Mouse (Mus musculus) liver, embryonic 11.5 days (tissue): Measurements from ENCODE around the gene Pgbd5. TPM values are rescaled to one million over a fixed set of nuclear protein-coding genes. Genes with fewer than 3 reads are reported as not detected.

Experiments used
- ATAC-seq: fragments of 200-750 bp; cut with Nextera tagmentation; replicated peaks from 2 replicates; pipeline ENCODE4 v1.8.0; 2017; ENCODE audit warnings: moderate number of reproducible peaks, mild to moderate bottlenecking, moderate TSS enrichment, moderate library complexity; ENCODE audit not compliant: low FRiP score
- DNase-seq: peaks from one replicate; pipeline ENCODE4 v3.0.0-alpha.2; 2017; ENCODE audit warnings: low spot score
- H3K27ac ChIP-seq: fragments of 300-500 bp; sonication (generic); 2 replicates; pipeline ENCODE4 v1.5.1; 2014; ENCODE audit warnings: mild to moderate bottlenecking, low read depth, low read length, control low read depth
- H3K27me3 ChIP-seq: fragments of 300-500 bp; sonication (generic); replicated peaks from 2 replicates; pipeline ENCODE4 v1.6.1; 2014; ENCODE audit warnings: low read length, mixed read lengths; ENCODE audit not compliant: control insufficient read depth, insufficient read depth
- H3K36me3 ChIP-seq: fragments of 300-500 bp; sonication (generic); 2 replicates; pipeline ENCODE4 v1.6.1; 2014; ENCODE audit warnings: mild to moderate bottlenecking, low read length, moderate library complexity, mixed read lengths; ENCODE audit not compliant: control insufficient read depth, insufficient read depth
- H3K4me1 ChIP-seq: fragments of 300-500 bp; sonication (generic); replicated peaks from 2 replicates; pipeline ENCODE4 v1.6.1; 2014; ENCODE audit warnings: low read length, mixed read lengths; ENCODE audit not compliant: control insufficient read depth, insufficient read depth
- H3K4me2 ChIP-seq: fragments of 300-500 bp; sonication (generic); 2 replicates; pipeline ENCODE4 v1.6.1; 2014; ENCODE audit warnings: mild to moderate bottlenecking, control low read depth, moderate library complexity
- H3K4me3 ChIP-seq: fragments of 300-500 bp; sonication (generic); 2 replicates; pipeline ENCODE4 v1.5.1; 2014; ENCODE audit warnings: low read depth, low read length, control low read depth
- H3K9ac ChIP-seq: fragments of 300-500 bp; sonication (generic); 2 replicates; pipeline ENCODE4 v1.6.1; 2014; ENCODE audit warnings: low read depth, low read length, control low read depth
- H3K9me3 ChIP-seq: fragments of 300-500 bp; sonication (generic); 2 replicates; pipeline ENCODE4 v1.6.1; 2016; ENCODE audit warnings: low read length, inconsistent platforms, mixed read lengths; ENCODE audit not compliant: control insufficient read depth
- WGBS: fragments of 180-500 bp; shearing (Covaris S2); extraction: QIAGEN DNeasy Blood & Tissue Kit; methylation state at CpG from one replicate; pipeline ENCODE4 v1.1.7; 2014; 5-methylcytosine and 5-hydroxymethylcytosine counted together
- polyA plus RNA-seq: library from polyadenylated mRNA; unstranded; fragments of >200 nt; fragmentation: Nextera tagmentation; extraction: Ambion mirVana; gene quantifications from 2 replicates; pipeline ENCODE4 v1.2.1, GENCODE M21; 2014

Pgbd5 gene
- 0.27 and 0.55 TPM in 2 replicates for polyA plus RNA-seq

DNA sequence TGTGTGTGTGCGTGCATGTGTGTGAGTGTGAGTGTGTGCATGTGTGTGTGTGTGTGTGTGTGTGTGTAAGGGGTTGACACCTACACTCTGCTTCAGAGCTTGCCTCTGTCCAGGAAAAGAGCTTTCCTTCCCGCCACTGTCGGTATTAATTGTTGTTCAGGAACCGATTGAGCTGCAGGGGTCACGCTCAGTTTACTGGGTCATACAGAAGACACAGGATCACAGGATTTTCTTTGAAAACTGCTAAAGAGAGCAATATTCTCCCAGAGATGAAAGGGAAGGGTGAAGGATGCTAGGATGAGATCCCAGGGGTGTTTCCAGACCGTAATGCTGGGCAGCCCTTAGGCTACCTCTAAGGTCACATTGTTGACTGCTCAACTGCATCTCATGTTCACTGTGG lies at the start of gene Pgbd5:
TSS of gene Pgbd5 (minus strand) at position 101 of the 400 bp plus-strand sequence.
- H3K4me3 ChIP-seq = no peak within 1 kb of the TSS
- no peaks in the 10 kb centered on the region; the same call in 1 of the 2 replicates for H3K27me3 ChIP-seq
- H3K9me3 ChIP-seq = no peaks in the 10 kb centered on the region
- no peak for DNase-seq
- H3K36me3 ChIP-seq = no peaks in the 10 kb centered on the region
- 82% methylated on average over 6 of the region's 6 CpGs for WGBS
- no peak for ATAC-seq
- no peak within 1 kb of the TSS for H3K27ac ChIP-seq
- no peak within 1 kb of the TSS for H3K9ac ChIP-seq
- H3K4me1 ChIP-seq = no peaks in the 10 kb centered on the region
- H3K4me2 ChIP-seq = no peak within 1 kb of the TSS

DNA sequence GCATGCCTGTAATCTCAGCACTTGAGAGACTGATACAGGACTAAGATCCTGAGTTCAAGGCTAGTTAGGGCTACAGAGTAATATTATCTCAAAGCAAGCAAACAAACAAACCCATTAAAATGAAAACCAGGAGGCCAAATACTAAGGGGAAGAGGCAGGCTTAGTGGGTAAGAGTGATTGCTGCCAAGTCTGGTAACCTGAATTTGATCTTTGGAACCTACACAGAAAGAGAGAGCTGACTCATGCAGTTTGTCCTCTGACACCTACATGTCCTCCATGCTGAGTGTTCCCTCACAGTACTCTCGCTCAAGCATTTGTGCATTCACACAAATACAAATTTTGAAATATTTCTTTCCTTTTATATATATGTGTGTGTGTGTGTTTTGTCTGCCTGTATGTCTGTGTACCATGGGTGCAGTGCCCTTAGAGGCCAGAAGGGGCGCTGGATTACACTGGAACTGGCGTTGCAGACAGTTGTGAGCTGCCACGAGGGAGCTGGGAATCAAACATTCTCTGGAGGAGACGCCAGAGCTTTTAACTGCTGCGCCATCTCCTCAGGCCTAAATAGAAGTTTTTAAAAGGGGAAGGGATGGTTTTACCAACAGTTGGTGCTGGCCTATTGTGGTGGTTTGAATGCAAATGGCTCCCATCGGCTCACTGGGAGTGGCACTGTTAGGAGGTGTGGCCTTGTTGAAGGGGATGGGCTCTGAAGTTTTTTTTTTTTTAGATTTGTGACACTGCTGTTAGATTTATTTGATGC lies 44.1 kb upstream of the Pgbd5 start:
- no peak overlapping the region for H3K27ac ChIP-seq
- no peaks in the 10 kb centered on the region for H3K27me3 ChIP-seq
- no peak overlapping the region for H3K9ac ChIP-seq
- H3K4me2 ChIP-seq = no peak overlapping the region
- no peaks in the 10 kb centered on the region for H3K4me1 ChIP-seq
- 65% methylated on average over 7 of the region's 7 CpGs for WGBS
- H3K9me3 ChIP-seq = no peaks in the 10 kb centered on the region
- no peaks in the 10 kb centered on the region for H3K36me3 ChIP-seq
- ATAC-seq (no peak), DNase-seq (no peak)
- no peak overlapping the region for H3K4me3 ChIP-seq

DNA sequence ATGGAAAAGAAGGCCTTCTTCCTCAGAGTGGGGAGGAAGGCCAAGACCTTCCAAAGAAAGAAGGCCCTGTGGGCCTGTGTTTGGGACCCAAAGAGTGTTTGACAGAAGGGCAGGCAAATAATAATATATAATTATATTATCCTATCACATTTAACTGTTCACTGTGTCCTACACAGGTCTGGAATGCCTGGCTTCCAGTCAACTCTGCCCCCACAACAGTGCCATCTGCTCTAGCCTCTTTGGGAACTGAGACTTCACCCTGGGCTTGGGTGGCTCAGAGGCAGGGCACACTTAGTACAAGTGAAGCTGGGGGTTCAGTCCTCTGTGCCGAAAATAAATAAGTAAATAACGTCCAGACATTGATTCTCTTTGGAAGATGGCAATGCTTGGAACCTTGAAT lies 43.3 kb upstream of the Pgbd5 start:
- 71% methylated on average over 2 of the region's 2 CpGs for WGBS
- Histone ChIP-seq H3K4me3 (no peak overlapping the region), H3K9me3 (no peaks in the 10 kb centered on the region), H3K27ac (no peak overlapping the region), H3K4me2 (no peak overlapping the region), H3K9ac (no peak overlapping the region), H3K4me1 (no peaks in the 10 kb centered on the region), H3K27me3 (no peaks in the 10 kb centered on the region), H3K36me3 (no peaks in the 10 kb centered on the region)
- DNase-seq (no peak), ATAC-seq (no peak)

DNA sequence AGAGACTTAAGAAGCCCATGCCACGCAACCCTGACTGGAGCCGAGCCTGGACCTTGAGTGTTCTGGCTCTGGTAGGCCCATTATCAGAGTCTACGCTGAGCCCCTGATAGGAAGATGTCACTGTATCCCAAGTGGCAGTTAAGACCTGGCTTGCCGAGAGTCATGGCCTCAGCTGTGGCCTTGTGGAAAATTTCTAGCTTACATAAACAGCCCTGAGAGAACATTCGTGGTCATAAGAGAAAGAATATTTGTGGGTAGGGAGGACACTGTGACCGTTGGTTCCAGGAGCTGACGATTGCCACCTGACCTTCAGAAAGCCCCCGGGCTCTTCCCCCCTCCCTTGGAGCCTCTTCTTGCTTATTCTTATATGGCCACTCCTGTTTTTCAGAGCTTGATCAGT lies 40.9 kb upstream of the Pgbd5 start:
- Histone ChIP-seq H3K4me2 (no peak overlapping the region), H3K36me3 (no peaks in the 10 kb centered on the region), H3K27ac (no peak overlapping the region), H3K9ac (no peak overlapping the region), H3K4me1 (no peaks in the 10 kb centered on the region), H3K4me3 (no peak overlapping the region), H3K27me3 (no peaks in the 10 kb centered on the region), H3K9me3 (no peaks in the 10 kb centered on the region)
- ATAC-seq (no peak), DNase-seq (no peak)
- 81% methylated on average over 8 of the region's 8 CpGs for WGBS

DNA sequence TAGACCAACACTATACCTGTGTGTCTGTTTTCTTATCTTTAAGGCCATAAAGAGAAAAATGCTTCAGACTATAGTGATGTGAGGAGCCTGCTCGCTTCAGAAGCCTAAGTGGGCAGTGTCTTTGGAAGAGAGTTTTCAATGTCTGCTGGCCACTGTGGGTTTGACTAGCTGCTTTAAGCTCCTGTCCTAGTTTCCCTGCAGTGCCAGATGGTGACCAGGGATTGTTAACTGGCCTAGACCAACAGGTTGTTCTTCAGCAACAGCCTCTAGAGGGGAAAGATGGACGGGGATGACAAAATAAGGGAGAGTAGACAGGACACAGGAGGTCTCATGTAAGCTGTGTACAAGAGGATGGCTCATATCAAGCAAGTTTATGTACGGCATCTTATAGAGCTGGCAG lies 39.8 kb upstream of the Pgbd5 start:
- H3K9ac ChIP-seq = no peak overlapping the region
- H3K27me3 ChIP-seq = no peaks in the 10 kb centered on the region
- DNase-seq = no peak
- no peak overlapping the region for H3K27ac ChIP-seq
- 73% methylated on average over 3 of the region's 3 CpGs for WGBS
- no peaks in the 10 kb centered on the region for H3K36me3 ChIP-seq
- no peak overlapping the region for H3K4me2 ChIP-seq
- no peak for ATAC-seq
- H3K4me3 ChIP-seq = no peak overlapping the region
- no peaks in the 10 kb centered on the region for H3K9me3 ChIP-seq
- H3K4me1 ChIP-seq = no peaks in the 10 kb centered on the region

DNA sequence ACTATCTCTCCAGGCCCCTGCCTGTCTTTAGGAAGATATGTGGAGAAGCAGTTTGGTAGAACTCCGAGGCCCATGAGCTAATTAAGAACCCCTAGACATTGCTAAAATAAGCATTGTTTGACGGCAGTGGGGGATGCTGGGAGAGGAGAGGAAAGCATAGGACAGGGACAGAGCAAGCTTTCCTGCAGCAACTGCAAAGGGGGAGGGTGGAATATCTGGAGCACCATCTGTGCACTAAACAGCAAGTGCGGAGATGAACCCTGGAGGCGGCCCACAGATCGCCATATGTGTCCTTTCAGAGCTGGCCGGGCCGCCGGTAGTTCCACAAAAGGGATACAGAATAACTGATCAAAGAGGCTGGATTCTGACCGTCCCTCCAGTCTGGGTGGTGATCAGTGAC lies 37.2 kb upstream of the Pgbd5 start:
- WGBS = 72% methylated on average over 9 of the region's 9 CpGs
- DNase-seq (no peak), ATAC-seq (no peak)
- Histone ChIP-seq H3K9ac (no peak overlapping the region), H3K4me3 (no peak overlapping the region), H3K4me2 (no peak overlapping the region), H3K9me3 (no peaks in the 10 kb centered on the region), H3K27ac (no peak overlapping the region), H3K4me1 (no peaks in the 10 kb centered on the region), H3K27me3 (no peaks in the 10 kb centered on the region), H3K36me3 (no peaks in the 10 kb centered on the region)

DNA sequence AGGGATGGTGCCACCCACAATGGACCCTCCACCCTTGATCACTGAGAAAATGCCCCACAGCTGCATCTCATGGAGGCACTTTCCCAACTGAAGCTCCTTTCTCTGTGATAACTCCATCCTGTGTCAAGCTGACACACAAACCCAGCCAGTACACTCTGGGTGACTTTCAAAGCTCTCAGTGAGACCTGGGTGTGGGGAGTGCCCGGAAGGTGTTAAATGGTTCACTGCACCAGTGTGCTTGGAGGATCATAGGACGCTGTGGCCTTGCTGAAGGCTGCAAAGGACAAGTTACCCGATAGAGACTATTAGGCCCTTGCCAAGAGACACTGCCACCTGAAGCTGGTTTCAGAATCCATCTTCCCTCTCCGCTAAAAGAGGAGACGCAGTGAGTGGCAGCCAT lies 36.2 kb upstream of the Pgbd5 start:
- no peak for DNase-seq
- no peak overlapping the region for H3K9ac ChIP-seq
- H3K4me3 ChIP-seq = no peak overlapping the region
- no peak for ATAC-seq
- no peaks in the 10 kb centered on the region for H3K36me3 ChIP-seq
- no peaks in the 10 kb centered on the region for H3K4me1 ChIP-seq
- no peak overlapping the region for H3K27ac ChIP-seq
- H3K4me2 ChIP-seq = no peak overlapping the region
- H3K9me3 ChIP-seq = no peaks in the 10 kb centered on the region
- H3K27me3 ChIP-seq = no peaks in the 10 kb centered on the region
- 81% methylated on average over 5 of the region's 5 CpGs for WGBS

DNA sequence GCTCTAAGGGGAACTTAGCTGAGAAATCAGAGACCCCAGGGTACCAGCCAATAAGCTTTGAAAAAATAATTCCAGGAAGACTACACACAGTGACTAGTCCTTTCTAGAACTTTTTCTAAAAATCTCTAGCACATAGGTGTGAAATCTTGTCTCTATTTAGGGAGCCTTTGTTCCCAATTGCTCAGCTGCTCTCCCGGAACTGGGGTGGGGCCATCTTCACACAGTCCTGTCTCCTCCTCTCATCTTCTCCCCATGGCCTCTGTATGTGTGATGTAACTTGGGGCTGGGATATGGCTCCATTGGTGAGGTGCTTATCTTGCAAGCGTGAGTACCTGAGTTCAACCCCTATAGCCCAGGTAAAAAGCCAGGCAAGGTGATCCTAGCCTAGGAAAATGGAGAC lies 25.2 kb upstream of the Pgbd5 start:
- DNase-seq = no peak
- 69% methylated on average over 2 of the region's 2 CpGs for WGBS
- no peaks in the 10 kb centered on the region for H3K9me3 ChIP-seq
- no peaks in the 10 kb centered on the region for H3K27me3 ChIP-seq
- H3K4me1 ChIP-seq = no peaks in the 10 kb centered on the region
- H3K36me3 ChIP-seq = no peaks in the 10 kb centered on the region
- no peak overlapping the region for H3K4me3 ChIP-seq
- ATAC-seq = no peak
- H3K9ac ChIP-seq = no peak overlapping the region
- no peak overlapping the region for H3K27ac ChIP-seq
- H3K4me2 ChIP-seq = no peak overlapping the region

DNA sequence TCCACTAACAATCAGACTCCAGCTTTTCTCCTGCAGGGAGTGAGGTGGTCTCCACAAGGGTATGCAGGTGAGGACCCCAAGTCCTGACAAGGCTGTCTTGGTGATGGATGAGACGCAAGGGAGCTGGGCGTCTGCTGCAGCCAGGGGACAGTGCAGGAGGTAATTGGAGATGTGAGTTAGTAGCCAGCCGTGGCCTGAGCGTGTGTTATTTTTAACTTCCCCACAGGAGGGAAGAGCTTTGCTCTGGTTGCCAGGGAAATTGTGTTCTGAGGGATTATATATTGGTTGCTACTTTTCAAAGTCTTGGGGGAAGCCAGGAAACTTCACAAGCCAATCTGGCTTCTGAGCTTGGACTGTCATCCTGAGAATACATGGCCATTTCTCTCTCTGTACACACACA lies 23.7 kb upstream of the Pgbd5 start:
- H3K27ac ChIP-seq = no peak overlapping the region
- no peak for DNase-seq
- no peaks in the 10 kb centered on the region for H3K36me3 ChIP-seq
- WGBS = 53% methylated on average over 4 of the region's 4 CpGs
- H3K9me3 ChIP-seq = no peaks in the 10 kb centered on the region
- no peaks in the 10 kb centered on the region for H3K27me3 ChIP-seq
- H3K4me1 ChIP-seq = no peaks in the 10 kb centered on the region
- no peak for ATAC-seq
- H3K4me3 ChIP-seq = no peak overlapping the region
- H3K4me2 ChIP-seq = no peak overlapping the region
- no peak overlapping the region for H3K9ac ChIP-seq
